Mouse (Mus musculus): Measurements from ENCODE around the gene Slc35e3. TPM values are rescaled to one million over a fixed set of nuclear protein-coding genes. Genes with fewer than 3 reads are reported as not detected.

Slc35e3 gene
- polyA plus RNA-seq, 1 experiment, result not detected

DNA sequence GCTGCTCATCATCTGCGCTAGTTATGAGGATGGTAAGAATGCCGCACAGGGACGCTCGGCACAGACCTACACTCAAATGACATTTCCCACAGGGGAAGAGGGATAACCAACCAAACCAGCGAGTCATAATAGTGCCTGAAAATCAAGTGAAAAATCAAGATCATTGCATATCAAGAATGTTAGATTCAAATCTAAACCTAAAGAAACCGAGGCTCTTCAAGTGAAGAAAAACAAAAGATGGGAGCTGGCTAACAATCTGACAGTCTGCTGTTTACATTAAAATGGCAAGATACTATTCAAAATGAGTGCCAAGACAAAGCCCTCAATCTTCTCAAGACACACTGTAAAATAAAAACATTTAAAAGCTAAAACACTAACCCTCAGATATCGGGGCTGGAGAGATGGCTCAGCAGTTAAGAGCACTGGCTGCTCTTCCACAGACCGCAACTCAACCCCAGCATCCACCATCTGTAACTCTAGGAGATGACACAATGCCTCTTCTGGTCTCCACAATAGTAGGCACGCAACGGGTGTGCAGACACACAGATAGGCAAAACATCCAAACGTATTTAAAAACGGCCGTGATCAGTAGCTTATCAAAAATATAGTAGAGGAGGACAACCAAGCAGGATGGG, 37.7 kb upstream of the Slc35e3 start:
- Histone ChIP-seq H3K4me1 (ENCODE audit: control insufficient read depth, insufficient read depth, low read length) (no peaks in the 10 kb centered on the region), H3K27ac (ENCODE audit: insufficient read depth, low read depth, low read length) (no peak overlapping the region), H3K4me3 (ENCODE audit: insufficient read depth, low read depth, low read length) (no peak overlapping the region)
- WGBS, result 96% methylated on average over 13 of the region's 13 CpGs
- no peak for TF ChIP-seq POLR2A (IDR thresholded peaks at IDR 0.05; ENCODE audit: insufficient read depth, low read depth, low read length)
- no peak for TF ChIP-seq CTCF (IDR thresholded peaks at IDR 0.05; ENCODE audit: insufficient read depth, low read depth, low read length)

GRCm38 (mm10) chr10:117782491-117783260, 36.5 kb upstream of the Slc35e3 start:
- H3K4me3 ChIP-seq (ENCODE audit: insufficient read depth, low read depth, low read length), result no peak overlapping the region
- no peaks in the 10 kb centered on the region for H3K4me1 ChIP-seq (ENCODE audit: control insufficient read depth, insufficient read depth, low read length)
- WGBS, result 91% methylated on average over 14 of the region's 14 CpGs
- no peak for TF ChIP-seq CTCF (IDR thresholded peaks at IDR 0.05; ENCODE audit: insufficient read depth, low read depth, low read length)
- no peak for TF ChIP-seq POLR2A (IDR thresholded peaks at IDR 0.05; ENCODE audit: insufficient read depth, low read depth, low read length)
- no peak overlapping the region for H3K27ac ChIP-seq (ENCODE audit: insufficient read depth, low read depth, low read length)

- H3K4me1 ChIP-seq (ENCODE audit: control insufficient read depth, insufficient read depth, low read length), result no peaks in the 10 kb centered on the region
- no peak overlapping the region for H3K4me3 ChIP-seq (ENCODE audit: insufficient read depth, low read depth, low read length)
- no peak overlapping the region for H3K27ac ChIP-seq (ENCODE audit: insufficient read depth, low read depth, low read length)
- 90% methylated on average over 2 of the region's 2 CpGs for WGBS
- TF ChIP-seq CTCF (IDR thresholded peaks at IDR 0.05; ENCODE audit: insufficient read depth, low read depth, low read length) (no peak), POLR2A (IDR thresholded peaks at IDR 0.05; ENCODE audit: insufficient read depth, low read depth, low read length) (no peak)
Observed at GRCm38 (mm10) chr10:117782056-117782455, 35.9 kb upstream of the Slc35e3 start.

DNA sequence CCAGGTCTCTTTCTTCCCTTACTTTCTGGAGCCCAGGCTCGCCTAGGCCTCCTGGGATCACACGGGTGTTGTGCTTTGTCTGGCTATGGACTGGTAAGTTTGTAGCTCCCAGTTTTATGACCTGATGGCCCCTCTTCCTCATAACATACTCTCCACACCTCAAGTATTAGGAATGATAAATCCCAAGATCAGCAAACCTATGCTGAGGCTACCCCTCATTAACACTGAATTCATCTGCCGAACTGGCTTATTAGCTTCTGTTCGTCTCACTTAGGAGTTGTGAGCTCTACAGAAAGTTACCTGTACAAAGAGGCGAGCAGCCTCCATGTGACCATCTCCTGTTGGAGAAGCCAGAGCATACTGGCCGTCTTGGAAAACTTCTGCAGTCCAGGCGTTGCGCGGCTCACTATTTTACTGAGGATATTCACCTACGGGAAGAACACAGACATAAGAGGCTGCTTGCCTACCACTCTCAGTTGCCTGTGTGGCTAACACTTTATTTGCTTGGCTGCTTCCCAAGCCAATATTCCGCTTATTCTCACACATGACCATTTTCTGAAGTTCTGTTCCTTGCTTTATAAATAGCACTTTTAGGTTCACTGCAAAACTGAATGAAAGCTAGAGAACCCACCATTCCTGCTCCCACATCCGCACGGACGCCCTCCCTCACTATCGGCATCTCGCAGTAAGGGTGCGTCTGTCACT, 35.0 kb upstream of the Slc35e3 start:
- TF ChIP-seq POLR2A (IDR thresholded peaks at IDR 0.05; ENCODE audit: insufficient read depth, low read depth, low read length) (no peak), CTCF (IDR thresholded peaks at IDR 0.05; ENCODE audit: insufficient read depth, low read depth, low read length) (no peak)
- no peaks in the 10 kb centered on the region for H3K4me1 ChIP-seq (ENCODE audit: control insufficient read depth, insufficient read depth, low read length)
- H3K27ac ChIP-seq (ENCODE audit: insufficient read depth, low read depth, low read length), result no peak overlapping the region
- 94% methylated on average over 17 of the region's 17 CpGs for WGBS
- no peak overlapping the region for H3K4me3 ChIP-seq (ENCODE audit: insufficient read depth, low read depth, low read length)

DNA sequence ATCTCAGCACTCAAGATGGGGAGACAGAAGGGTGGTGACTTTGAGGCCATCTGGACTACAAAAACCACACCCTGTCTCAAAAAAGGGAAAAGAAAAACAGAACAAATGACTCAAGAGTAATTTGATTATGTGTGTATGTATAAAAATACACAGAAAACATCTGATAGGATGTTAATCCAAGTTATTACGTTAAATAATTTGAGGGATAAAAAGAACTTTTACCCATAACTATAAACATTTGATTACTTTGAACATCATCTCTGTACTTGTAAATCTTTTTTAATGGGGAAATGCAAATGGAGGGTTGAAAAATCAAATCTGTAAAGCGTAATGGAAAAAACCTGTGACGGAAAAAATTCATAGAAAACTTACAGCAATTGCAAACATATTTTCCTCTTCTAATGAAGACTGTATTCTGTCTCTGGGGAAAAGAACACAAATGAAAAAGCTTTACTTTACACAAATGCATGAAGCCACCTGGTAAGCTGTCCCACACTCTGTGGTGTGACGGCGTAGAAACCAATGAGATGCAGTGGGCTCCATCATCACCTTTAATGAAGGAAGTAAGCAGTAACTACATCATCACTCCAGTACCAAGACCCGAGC, 34.2 kb upstream of the Slc35e3 start:
- TF ChIP-seq POLR2A (IDR thresholded peaks at IDR 0.05; ENCODE audit: insufficient read depth, low read depth, low read length) (no peak), CTCF (IDR thresholded peaks at IDR 0.05; ENCODE audit: insufficient read depth, low read depth, low read length) (no peak)
- 97% methylated on average over 6 of the region's 6 CpGs for WGBS
- no peak overlapping the region for H3K27ac ChIP-seq (ENCODE audit: insufficient read depth, low read depth, low read length)
- no peak overlapping the region for H3K4me3 ChIP-seq (ENCODE audit: insufficient read depth, low read depth, low read length)
- no peaks in the 10 kb centered on the region for H3K4me1 ChIP-seq (ENCODE audit: control insufficient read depth, insufficient read depth, low read length)

GRCm38 (mm10) chr10:117779581-117780305, 33.6 kb upstream of the Slc35e3 start:
- 75% methylated on average over 8 of the region's 8 CpGs for WGBS
- H3K4me1 ChIP-seq (ENCODE audit: control insufficient read depth, insufficient read depth, low read length), result no peaks in the 10 kb centered on the region
- TF ChIP-seq CTCF (IDR thresholded peaks at IDR 0.05; ENCODE audit: insufficient read depth, low read depth, low read length), result no peak
- TF ChIP-seq POLR2A (IDR thresholded peaks at IDR 0.05; ENCODE audit: insufficient read depth, low read depth, low read length), result no peak
- no peak overlapping the region for H3K4me3 ChIP-seq (ENCODE audit: insufficient read depth, low read depth, low read length)
- H3K27ac ChIP-seq (ENCODE audit: insufficient read depth, low read depth, low read length), result no peak overlapping the region

DNA sequence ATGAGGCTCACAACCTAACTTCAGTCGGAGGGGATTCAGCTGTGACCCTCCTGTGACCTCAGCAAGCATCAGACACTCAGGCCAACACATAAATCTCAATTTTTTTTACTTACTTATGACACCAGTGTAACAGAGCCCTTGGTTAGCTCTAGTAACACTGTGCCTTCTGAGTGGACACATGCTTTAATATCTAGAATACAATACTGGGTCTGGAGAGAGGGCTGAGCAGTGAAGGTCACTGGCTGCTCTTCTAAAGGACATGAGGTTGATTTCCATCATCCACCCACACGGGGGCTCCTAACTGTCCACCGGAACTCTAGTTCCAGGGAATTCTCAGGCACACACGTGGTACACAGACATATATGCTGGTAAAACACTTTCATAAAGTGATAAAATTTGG, 32.8 kb upstream of the Slc35e3 start:
- 93% methylated on average over 4 of the region's 4 CpGs for WGBS
- TF ChIP-seq CTCF (IDR thresholded peaks at IDR 0.05; ENCODE audit: insufficient read depth, low read depth, low read length) (no peak), POLR2A (IDR thresholded peaks at IDR 0.05; ENCODE audit: insufficient read depth, low read depth, low read length) (no peak)
- Histone ChIP-seq H3K4me1 (ENCODE audit: control insufficient read depth, insufficient read depth, low read length) (no peaks in the 10 kb centered on the region), H3K4me3 (ENCODE audit: insufficient read depth, low read depth, low read length) (no peak overlapping the region), H3K27ac (ENCODE audit: insufficient read depth, low read depth, low read length) (no peak overlapping the region)

DNA sequence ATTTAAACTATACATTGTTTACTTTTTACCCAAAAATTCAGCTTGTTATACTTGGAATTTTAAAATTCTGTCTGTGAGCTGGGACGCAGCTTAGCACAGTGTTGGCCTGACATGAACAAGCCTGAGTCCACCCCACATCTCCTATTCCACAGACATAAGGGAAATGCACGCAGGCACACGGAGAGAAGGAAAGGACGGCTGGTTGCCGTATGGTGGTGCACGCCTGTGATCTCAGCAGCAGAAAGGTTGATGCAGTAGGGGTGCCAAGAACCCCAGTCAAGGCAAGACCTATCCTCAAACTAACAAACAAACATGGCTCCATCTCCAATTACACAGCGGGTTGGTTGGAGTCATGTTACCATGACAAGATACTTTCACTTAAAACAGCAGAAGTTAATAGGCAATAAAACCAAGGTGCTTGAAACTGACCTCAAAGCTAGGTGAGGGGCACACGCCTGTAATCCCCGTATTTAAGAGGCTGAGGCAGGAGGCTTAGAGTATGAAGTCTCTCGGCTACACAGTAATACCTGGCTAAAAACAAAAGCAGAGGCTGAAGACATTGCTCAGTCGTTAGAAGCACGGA, 32.3 kb upstream of the Slc35e3 start:
- no peak overlapping the region for H3K4me3 ChIP-seq (ENCODE audit: insufficient read depth, low read depth, low read length)
- TF ChIP-seq CTCF (IDR thresholded peaks at IDR 0.05; ENCODE audit: insufficient read depth, low read depth, low read length) (no peak), POLR2A (IDR thresholded peaks at IDR 0.05; ENCODE audit: insufficient read depth, low read depth, low read length) (no peak)
- 93% methylated on average over 12 of the region's 12 CpGs for WGBS
- H3K4me1 ChIP-seq (ENCODE audit: control insufficient read depth, insufficient read depth, low read length), result no peaks in the 10 kb centered on the region
- H3K27ac ChIP-seq (ENCODE audit: insufficient read depth, low read depth, low read length), result no peak overlapping the region

Measured in olfactory bulb, adult 2 months (tissue).